Mouse (Mus musculus): Measurements from ENCODE around the gene Thrb. TPM values are rescaled to one million over a fixed set of nuclear protein-coding genes. Genes with fewer than 3 reads are reported as not detected.

Thrb gene
- polyA plus RNA-seq, 1 experiment: not detected

- H3K27ac ChIP-seq (ENCODE audit: insufficient read depth, low read depth, low read length): no peak overlapping the region
- TF ChIP-seq POLR2A (IDR thresholded peaks at IDR 0.05; ENCODE audit: borderline replicate concordance, low read depth, low read length): no peak
- TF ChIP-seq CTCF (IDR thresholded peaks at IDR 0.05; ENCODE audit: low read depth, low read length): no peak
- no peak overlapping the region for H3K4me3 ChIP-seq (ENCODE audit: insufficient read depth, low read length)
- no peaks in the 10 kb centered on the region for H3K4me1 ChIP-seq (ENCODE audit: control insufficient read depth, insufficient read depth, low read length)
Measured at GRCm38 (mm10) chr14:18022351-18022750, 362.3 kb downstream of the Thrb start.

GRCm38 (mm10) chr14:18027867-18028266 is 367.8 kb downstream of the Thrb start:
- no peak for TF ChIP-seq CTCF (IDR thresholded peaks at IDR 0.05; ENCODE audit: low read depth, low read length)
- TF ChIP-seq POLR2A (IDR thresholded peaks at IDR 0.05; ENCODE audit: borderline replicate concordance, low read depth, low read length): no peak
- Histone ChIP-seq H3K27ac (ENCODE audit: insufficient read depth, low read depth, low read length) (no peak overlapping the region), H3K4me3 (ENCODE audit: insufficient read depth, low read length) (no peak overlapping the region), H3K4me1 (ENCODE audit: control insufficient read depth, insufficient read depth, low read length) (no peaks in the 10 kb centered on the region)

GRCm38 (mm10) chr14:18029181-18029932 is 369.3 kb downstream of the Thrb start:
- H3K4me1 ChIP-seq (ENCODE audit: control insufficient read depth, insufficient read depth, low read length): no peaks in the 10 kb centered on the region
- no peak overlapping the region for H3K4me3 ChIP-seq (ENCODE audit: insufficient read depth, low read length)
- no peak overlapping the region for H3K27ac ChIP-seq (ENCODE audit: insufficient read depth, low read depth, low read length)
- TF ChIP-seq POLR2A (IDR thresholded peaks at IDR 0.05; ENCODE audit: borderline replicate concordance, low read depth, low read length) (no peak), CTCF (IDR thresholded peaks at IDR 0.05; ENCODE audit: low read depth, low read length) (no peak)

- H3K4me1 ChIP-seq (ENCODE audit: control insufficient read depth, insufficient read depth, low read length): no peaks in the 10 kb centered on the region
- H3K4me3 ChIP-seq (ENCODE audit: insufficient read depth, low read length): no peak overlapping the region
- no peak overlapping the region for H3K27ac ChIP-seq (ENCODE audit: insufficient read depth, low read depth, low read length)
- TF ChIP-seq POLR2A (IDR thresholded peaks at IDR 0.05; ENCODE audit: borderline replicate concordance, low read depth, low read length) (no peak), CTCF (IDR thresholded peaks at IDR 0.05; ENCODE audit: low read depth, low read length) (no peak)
Measured at GRCm38 (mm10) chr14:18031941-18032340, 371.9 kb downstream of the Thrb start.

- TF ChIP-seq POLR2A (IDR thresholded peaks at IDR 0.05; ENCODE audit: borderline replicate concordance, low read depth, low read length) (no peak), CTCF (IDR thresholded peaks at IDR 0.05; ENCODE audit: low read depth, low read length) (no peak)
Measured at GRCm38 (mm10) chr14:18036573-18036972, 376.5 kb downstream of the Thrb start.

GRCm38 (mm10) chr14:18062082-18062772 is 402.2 kb downstream of the Thrb start:
- TF ChIP-seq POLR2A (IDR thresholded peaks at IDR 0.05; ENCODE audit: borderline replicate concordance, low read depth, low read length): no peak
- TF ChIP-seq CTCF (IDR thresholded peaks at IDR 0.05; ENCODE audit: low read depth, low read length): no peak
- Histone ChIP-seq H3K27ac (ENCODE audit: insufficient read depth, low read depth, low read length) (no peak overlapping the region), H3K4me3 (ENCODE audit: insufficient read depth, low read length) (no peak overlapping the region), H3K4me1 (ENCODE audit: control insufficient read depth, insufficient read depth, low read length) (no peaks in the 10 kb centered on the region)

More at GRCm38 (mm10) chr14:18036573-18036972, 376.5 kb downstream of the Thrb start:
- no peak overlapping the region for H3K27ac ChIP-seq (ENCODE audit: insufficient read depth, low read depth, low read length)
- no peak overlapping the region for H3K4me3 ChIP-seq (ENCODE audit: insufficient read depth, low read length)
- H3K4me1 ChIP-seq (ENCODE audit: control insufficient read depth, insufficient read depth, low read length): no peaks in the 10 kb centered on the region
